Mouse (Mus musculus) monocyte, adult 5-6 weeks (primary cell): ENCODE measurements at regions not wholly inside any gene's neighbourhood (a gene's known extent, or its start where the extent isn't known, plus 50 kb on each side); places are given as distances from the start of the nearest gene placed in this dataset.
"Not testable (repeated sequence)": the region's sequence is repeated elsewhere in the genome, so short reads cannot be mapped to it uniquely, and the experiment has no call there.

Experiments used
- ATAC-seq: fragments of 153-309, 156-312 bp; replicated peaks from 2 replicates; pipeline ENCODE4 v1.8.0; 2017; ENCODE audit warnings: mild to moderate bottlenecking; ENCODE audit not compliant: low TSS enrichment, insufficient number of reproducible peaks, severe bottlenecking, poor library complexity, low FRiP score

DNA sequence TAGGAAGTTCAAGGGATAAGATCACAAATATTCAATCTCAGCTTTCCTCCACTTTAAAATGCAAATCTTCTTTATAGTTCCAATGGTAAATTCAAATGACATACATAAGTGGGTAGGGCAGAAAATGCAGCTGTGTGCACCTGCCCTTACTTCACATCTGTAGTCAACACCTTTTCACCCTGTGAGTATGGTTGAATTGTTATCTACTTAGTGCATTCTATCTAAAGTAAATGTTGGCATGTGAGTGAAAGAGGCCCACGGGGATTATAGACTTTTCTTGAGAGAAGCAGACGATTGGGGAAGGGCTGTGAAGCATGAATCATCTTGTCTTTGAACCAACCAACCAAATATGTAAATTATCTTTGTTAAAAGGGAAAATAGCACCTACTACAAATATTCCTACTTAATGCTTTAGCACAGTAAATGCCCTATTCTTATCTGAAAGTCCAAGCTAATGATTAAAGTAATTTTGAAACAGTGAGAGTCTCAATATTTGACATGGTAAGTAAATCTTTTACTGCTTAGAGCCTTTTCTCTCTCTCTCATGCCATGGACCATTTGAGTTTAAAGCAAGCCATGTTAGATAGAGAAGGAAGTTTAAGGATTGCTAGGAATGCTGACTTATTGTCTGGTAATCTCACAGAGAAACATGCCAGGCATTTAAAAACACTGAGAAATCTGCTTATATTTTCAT is 617.4 kb upstream of the Negr1 start:
- ATAC-seq, result no peak

- ATAC-seq, result no peak
These were observed 616.4 kb upstream of the Negr1 start for GRCm38 (mm10) chr3:155945188-155945587.

- ATAC-seq, result not testable (repeated sequence)
These were observed 599.1 kb upstream of the Negr1 start for GRCm38 (mm10) chr3:155962496-155962895.

- no peak for ATAC-seq
These were observed 582.0 kb upstream of the Negr1 start for GRCm38 (mm10) chr3:155979636-155980035.

DNA sequence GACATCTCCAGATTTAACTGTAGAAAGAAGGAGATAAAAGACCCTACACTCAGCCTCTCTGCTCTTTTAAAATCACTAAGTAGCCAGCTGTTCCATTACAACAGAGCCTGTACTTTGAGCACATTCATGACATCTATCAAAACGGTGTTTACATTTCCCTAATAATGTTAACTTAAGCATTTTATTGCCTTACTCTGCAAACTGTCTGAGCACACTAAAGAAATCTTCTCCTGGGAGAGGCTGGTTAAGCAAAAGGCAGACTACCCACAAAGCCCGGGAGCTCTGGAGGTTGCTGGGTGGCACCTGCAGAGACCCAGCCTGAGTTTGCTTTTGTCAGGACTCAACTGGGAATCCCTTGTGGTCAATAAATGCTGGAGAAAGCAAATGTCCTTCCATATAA is 567.5 kb upstream of the Negr1 start:
- no peak for ATAC-seq

DNA sequence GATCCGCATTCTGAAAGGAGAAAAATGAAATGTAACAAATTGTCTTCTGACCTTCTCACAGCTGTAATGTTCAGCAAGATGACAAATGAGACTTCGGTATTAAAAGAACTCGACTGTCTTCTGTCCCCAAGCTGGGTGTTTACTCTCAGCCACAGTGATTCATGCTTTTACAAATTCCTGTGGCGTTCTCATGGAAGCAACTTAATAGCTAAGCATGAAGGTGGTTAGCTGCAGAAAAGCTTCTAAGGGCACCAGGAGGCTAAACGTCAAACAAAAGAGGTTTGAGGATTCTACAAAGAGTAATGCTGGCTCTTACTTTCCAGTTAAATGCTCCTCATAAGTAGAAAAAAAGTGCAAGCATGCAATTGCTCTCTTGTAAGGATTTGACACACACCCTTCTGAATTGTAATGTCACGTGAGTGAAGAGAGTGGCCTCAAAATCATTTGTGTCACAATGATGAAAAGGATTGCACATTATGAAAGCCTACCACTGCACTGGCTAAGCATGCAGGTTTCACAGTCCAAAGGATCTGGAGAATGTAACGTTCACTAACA is 543.8 kb upstream of the Negr1 start:
- no peak for ATAC-seq

GRCm38 (mm10) chr3:156028602-156029188 is 532.9 kb upstream of the Negr1 start:
- no peak for ATAC-seq

- no peak for ATAC-seq
These were observed 491.3 kb upstream of the Negr1 start for GRCm38 (mm10) chr3:156070257-156070656.

DNA sequence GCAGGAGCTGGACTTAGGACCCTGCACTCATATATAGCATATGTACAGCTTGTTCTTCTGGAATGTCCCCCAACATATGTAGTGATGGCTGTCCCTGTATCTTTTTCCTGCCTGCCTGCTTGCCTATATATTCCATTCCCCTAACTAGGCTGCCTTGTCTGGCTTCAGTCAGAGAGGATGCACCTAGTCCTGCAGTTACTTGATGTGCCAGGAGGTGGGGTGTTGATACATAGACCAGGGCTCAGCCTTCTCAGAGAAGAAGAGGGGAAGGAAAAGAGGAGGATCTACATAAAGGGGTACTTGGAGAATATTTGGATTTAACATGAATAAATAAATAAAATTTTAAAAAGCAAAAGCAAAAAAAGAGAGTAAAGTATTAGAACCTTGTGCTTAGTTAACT is 479.3 kb upstream of the Negr1 start:
- ATAC-seq, result no peak

- ATAC-seq, result no peak
These were observed 467.9 kb upstream of the Negr1 start for GRCm38 (mm10) chr3:156093689-156094088.

GRCm38 (mm10) chr3:156094990-156095389 is 466.6 kb upstream of the Negr1 start:
- ATAC-seq, result no peak

- no peak for ATAC-seq
These were observed 455.8 kb upstream of the Negr1 start for GRCm38 (mm10) chr3:156105788-156106187.

DNA sequence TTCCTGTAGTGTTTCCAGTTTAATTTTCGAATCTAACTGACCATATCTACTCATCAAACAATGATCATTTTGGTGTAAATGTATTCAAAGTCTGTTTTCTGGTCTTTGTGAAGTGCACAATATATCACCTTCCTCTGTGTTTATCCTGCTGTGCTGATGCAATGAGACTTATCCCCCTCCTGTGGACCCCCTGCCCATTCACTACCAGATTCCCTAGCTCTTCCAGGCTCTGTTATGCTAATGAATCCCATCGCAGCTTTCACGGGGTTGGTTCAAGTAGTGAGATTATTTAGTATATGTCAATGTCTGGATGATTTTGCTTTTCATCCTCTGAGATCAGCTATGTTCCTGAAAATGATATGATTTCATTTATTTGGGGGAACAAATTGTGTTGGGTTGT is 441.3 kb upstream of the Negr1 start:
- no peak for ATAC-seq

DNA sequence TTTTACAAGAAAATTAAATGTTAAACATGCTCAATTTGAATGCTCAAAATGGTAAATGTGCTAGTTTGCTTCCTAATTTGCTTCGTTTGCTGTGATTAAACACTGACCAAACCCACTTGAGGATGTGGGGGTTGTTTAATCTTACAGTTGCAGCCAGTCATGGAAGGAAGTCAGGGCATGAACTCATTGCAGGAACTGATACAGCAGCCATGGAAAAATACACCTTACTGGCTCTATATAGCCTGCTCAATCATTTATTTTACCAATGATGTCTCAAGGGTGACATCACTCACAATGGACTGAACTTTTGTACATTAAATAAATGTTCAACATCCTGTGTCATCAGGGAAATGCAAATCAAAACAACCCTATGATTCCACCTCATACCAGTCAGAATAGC is 430.0 kb upstream of the Negr1 start:
- no peak for ATAC-seq

GRCm38 (mm10) chr3:156141355-156141754 is 420.2 kb upstream of the Negr1 start:
- ATAC-seq, result no peak

GRCm38 (mm10) chr3:156149322-156149721 is 412.3 kb upstream of the Negr1 start:
- no peak for ATAC-seq

DNA sequence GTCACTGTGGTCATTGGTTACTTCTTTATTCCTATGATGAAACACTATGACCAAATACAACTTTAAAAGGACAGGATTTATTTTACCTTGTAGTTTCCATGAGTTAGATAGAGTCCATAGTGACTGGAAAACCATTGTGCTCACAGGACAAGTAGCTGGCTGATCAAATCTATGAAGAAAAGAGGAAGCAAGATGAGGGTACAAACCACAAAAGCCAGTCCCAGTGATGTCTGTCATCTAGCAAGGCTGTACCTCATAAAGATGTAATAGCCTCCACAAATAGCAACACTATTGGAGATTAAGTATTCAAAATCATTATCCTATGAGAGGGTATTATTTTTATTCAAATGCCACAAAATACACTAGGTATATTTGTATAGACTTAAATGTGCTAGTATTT is 391.5 kb upstream of the Negr1 start:
- ATAC-seq, result no peak

DNA sequence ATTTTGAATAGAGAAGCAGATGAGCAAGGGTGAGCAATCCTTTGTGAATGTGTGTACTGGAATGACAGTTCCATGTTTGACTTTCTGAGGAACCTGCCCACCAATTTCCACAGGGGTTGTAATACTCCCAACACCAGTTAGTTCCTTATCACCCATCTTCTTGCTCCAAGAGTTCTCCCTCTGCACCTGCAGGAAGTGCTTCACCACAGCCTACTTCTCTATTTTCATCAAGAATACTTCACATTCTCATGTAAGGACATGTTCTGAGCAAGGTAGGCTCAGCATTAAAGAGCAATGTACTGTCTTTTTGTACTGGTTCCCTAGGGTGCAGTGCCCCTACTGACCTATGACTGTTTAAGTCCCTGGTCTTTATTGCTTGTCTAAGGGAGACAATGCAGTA is 362.9 kb upstream of the Negr1 start:
- ATAC-seq, result no peak

- no peak for ATAC-seq
These were observed 361.7 kb upstream of the Negr1 start for GRCm38 (mm10) chr3:156199749-156200467.

DNA sequence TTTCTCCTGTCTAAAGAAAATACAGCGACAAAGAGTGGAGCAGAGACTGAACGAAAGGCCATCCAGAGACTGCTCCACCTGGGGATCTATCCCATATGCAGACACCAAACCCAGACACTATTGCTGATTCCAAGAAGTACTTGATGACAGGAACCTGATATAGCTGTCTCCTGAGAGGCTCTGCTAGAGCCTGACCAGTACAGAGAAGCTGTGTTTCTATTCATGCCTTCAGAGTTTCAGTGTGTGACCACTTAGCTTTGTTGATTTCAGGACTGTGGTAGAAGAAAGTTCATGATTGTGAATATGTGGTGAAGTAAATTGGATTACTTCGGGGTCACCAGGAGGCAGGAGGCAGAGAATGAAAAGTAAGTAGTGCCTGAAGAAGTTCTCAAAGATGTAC is 356.3 kb upstream of the Negr1 start:
- no peak for ATAC-seq
